Mouse (Mus musculus) adrenal gland, adult 10 weeks (tissue): ENCODE results near the gene Olfr47. TPM values are rescaled to one million over a fixed set of nuclear protein-coding genes. Genes with fewer than 3 reads are reported as not detected.

Experiments
- polyA plus RNA-seq: library from polyadenylated mRNA; stranded (reverse); fragments of 350-450 nt; fragmentation: Illumina TruSeq; extraction: RNeasy Lipid Tissue Mini Kit (QIAGEN cat#74804); gene quantifications from one replicate; pipeline ENCODE4 v1.2.3, GENCODE M21; 2014; ENCODE audit warnings: low read depth, low replicate concordance

Olfr47 gene
- polyA plus RNA-seq, result not detected

GRCm38 (mm10) chr6:43231255-43231654, at the start of gene Olfr47:
Gene Olfr47, plus strand, starts transcription at chr6:43231529.

GRCm38 (mm10) chr6:43196781-43197180, 34.5 kb upstream of the Olfr47 start, which contains the start of gene Olfr435:
Gene Olfr435, plus strand, starts transcription at chr6:43197146.

GRCm38 (mm10) chr6:43212873-43213272, 18.5 kb upstream of the Olfr47 start, which contains the start of gene Olfr434:
Gene Olfr434, plus strand, starts transcription at chr6:43213021.

GRCm38 (mm10) chr6:43265363-43266041, 34.2 kb downstream of the Olfr47 start, which contains the start of gene Arhgef5:
Gene Arhgef5, plus strand, starts transcription at chr6:43265582.

Other genes with a start within 250 kb of the Olfr47 start
- gene Olfr441, start 125.2 kb upstream of the Olfr47 start, polyA plus RNA-seq, result not detected
- gene Olfr237-ps1, start 85.0 kb upstream of the Olfr47 start, polyA plus RNA-seq, result not detected
- not detected for gene Olfr437, start 68.2 kb upstream of the Olfr47 start, polyA plus RNA-seq
- gene Olfr13, start 59.4 kb upstream of the Olfr47 start, polyA plus RNA-seq, result not detected
- gene Olfr435, start 34.4 kb upstream of the Olfr47 start, polyA plus RNA-seq, result not detected
- gene Olfr434, start 18.5 kb upstream of the Olfr47 start, polyA plus RNA-seq, result not detected
- 18.5 TPM for gene Arhgef5, start 34.1 kb downstream of the Olfr47 start, polyA plus RNA-seq
- not detected for gene Nobox, start 78.0 kb downstream of the Olfr47 start, polyA plus RNA-seq